Mouse (Mus musculus) adrenal gland, adult (tissue): ENCODE data around the gene Gm45713.
"Not testable (repeated sequence)": the region's sequence is repeated elsewhere in the genome, so short reads cannot be mapped to it uniquely, and the experiment has no call there.

ENCODE experiments used
- DNase-seq, 2 experiments: peaks; one replicate each; pipeline ENCODE4 v3.0.0; 2022 to 2023; ENCODE audit warnings: low spot score in 1 of 2; ENCODE audit not compliant: inconsistent age in 2 of 2

Gene Gm45713

GRCm38 (mm10) chr7:45102441-45102840, 33.6 kb downstream of the Gm45713 start:
- DNase-seq, result peak in 1 of 2 experiments; percentile 44

GRCm38 (mm10) chr7:45100046-45100445, 36.0 kb downstream of the Gm45713 start:
- peak; percentile 73 to 83 for DNase-seq

GRCm38 (mm10) chr7:45098541-45099240, 37.3 kb downstream of the Gm45713 start:
- DNase-seq, result peak in 1 of 2 experiments; percentile 42

- DNase-seq, result peak in 1 of 2 experiments; percentile 52
Measured at GRCm38 (mm10) chr7:45097479-45097878, 38.6 kb downstream of the Gm45713 start.

GRCm38 (mm10) chr7:45095965-45096364, 40.1 kb downstream of the Gm45713 start:
- DNase-seq, result not testable (repeated sequence)

- DNase-seq, result peak in 1 of 2 experiments; percentile 45
Measured at GRCm38 (mm10) chr7:45095367-45095766, 40.7 kb downstream of the Gm45713 start.

GRCm38 (mm10) chr7:45094121-45094520, 41.9 kb downstream of the Gm45713 start:
- no peak for DNase-seq

GRCm38 (mm10) chr7:45093516-45093905, 42.5 kb downstream of the Gm45713 start:
- DNase-seq, result no peak

- no peak for DNase-seq
Measured at GRCm38 (mm10) chr7:45092828-45093515, 43.1 kb downstream of the Gm45713 start.

GRCm38 (mm10) chr7:45092048-45092447, 44.0 kb downstream of the Gm45713 start, which contains the start of gene Rcn3:
Rcn3 (minus strand) TSS chr7:45092221.
- DNase-seq, result peak; percentile 78 to 83

GRCm38 (mm10) chr7:45091001-45091990, 44.7 kb downstream of the Gm45713 start:
- no peak for DNase-seq

GRCm38 (mm10) chr7:45090251-45090977, 45.6 kb downstream of the Gm45713 start:
- DNase-seq, result peak in 1 of 2 experiments; percentile 35

GRCm38 (mm10) chr7:45088597-45088996, 47.4 kb downstream of the Gm45713 start:
- DNase-seq, result no peak

GRCm38 (mm10) chr7:45086084-45086483, 49.9 kb downstream of the Gm45713 start:
- DNase-seq, result no peak

GRCm38 (mm10) chr7:45083300-45083890, 52.6 kb downstream of the Gm45713 start:
- DNase-seq, result no peak

- peak in 1 of 2 experiments; percentile 68 for DNase-seq
Measured at GRCm38 (mm10) chr7:45082401-45083299, 53.4 kb downstream of the Gm45713 start.

GRCm38 (mm10) chr7:45081016-45081415, 55.0 kb downstream of the Gm45713 start:
- no peak for DNase-seq

- peak; percentile 89 to 97 for DNase-seq
Measured at GRCm38 (mm10) chr7:45079856-45080255, 56.2 kb downstream of the Gm45713 start.

- peak; percentile 82 to 92 for DNase-seq
Measured at GRCm38 (mm10) chr7:45078513-45078912, 57.5 kb downstream of the Gm45713 start.
